Mouse (Mus musculus): ENCODE measurements around the gene Acot12.

The Acot12 gene

GRCm38 (mm10) chr13:91741280-91742047, at the start of gene Acot12:
Gene Acot12, plus strand, starts transcription at chr13:91741512.
- peak; percentile 89 for ATAC-seq (ENCODE audit: insufficient number of reproducible peaks, low FRiP score, low TSS enrichment)

GRCm38 (mm10) chr13:91693615-91694014, 47.7 kb upstream of the Acot12 start:
- ATAC-seq (ENCODE audit: insufficient number of reproducible peaks, low FRiP score, low TSS enrichment): no peak

- no peak for ATAC-seq (ENCODE audit: insufficient number of reproducible peaks, low FRiP score, low TSS enrichment)
Observed at GRCm38 (mm10) chr13:91695406-91695805, 45.9 kb upstream of the Acot12 start.

GRCm38 (mm10) chr13:91696109-91696645, 45.1 kb upstream of the Acot12 start:
- no peak for ATAC-seq (ENCODE audit: insufficient number of reproducible peaks, low FRiP score, low TSS enrichment)

GRCm38 (mm10) chr13:91697011-91697410, 44.3 kb upstream of the Acot12 start:
- ATAC-seq (ENCODE audit: insufficient number of reproducible peaks, low FRiP score, low TSS enrichment): no peak

- ATAC-seq (ENCODE audit: insufficient number of reproducible peaks, low FRiP score, low TSS enrichment): no peak
Observed at GRCm38 (mm10) chr13:91702337-91702736, 39.0 kb upstream of the Acot12 start.

GRCm38 (mm10) chr13:91719487-91719886, 21.8 kb upstream of the Acot12 start:
- no peak for ATAC-seq (ENCODE audit: insufficient number of reproducible peaks, low FRiP score, low TSS enrichment)

GRCm38 (mm10) chr13:91723108-91723735, 18.1 kb upstream of the Acot12 start:
- ATAC-seq (ENCODE audit: insufficient number of reproducible peaks, low FRiP score, low TSS enrichment): no peak; the same call in 1 of the 2 replicates

- ATAC-seq (ENCODE audit: insufficient number of reproducible peaks, low FRiP score, low TSS enrichment): no peak
Observed at GRCm38 (mm10) chr13:91723736-91724119, 17.6 kb upstream of the Acot12 start.

GRCm38 (mm10) chr13:91724211-91724610, 17.1 kb upstream of the Acot12 start:
- ATAC-seq (ENCODE audit: insufficient number of reproducible peaks, low FRiP score, low TSS enrichment): no peak

GRCm38 (mm10) chr13:91725130-91725529, 16.2 kb upstream of the Acot12 start:
- no peak for ATAC-seq (ENCODE audit: insufficient number of reproducible peaks, low FRiP score, low TSS enrichment)

- no peak for ATAC-seq (ENCODE audit: insufficient number of reproducible peaks, low FRiP score, low TSS enrichment)
Observed at GRCm38 (mm10) chr13:91727899-91728298, 13.4 kb upstream of the Acot12 start.

- ATAC-seq (ENCODE audit: insufficient number of reproducible peaks, low FRiP score, low TSS enrichment): no peak
Observed at GRCm38 (mm10) chr13:91737191-91737590, 4.1 kb upstream of the Acot12 start.

GRCm38 (mm10) chr13:91740851-91741250, 461 bp upstream of the Acot12 start:
- no peak for ATAC-seq (ENCODE audit: insufficient number of reproducible peaks, low FRiP score, low TSS enrichment)

GRCm38 (mm10) chr13:91743180-91743579, 1.9 kb downstream of the Acot12 start:
- ATAC-seq (ENCODE audit: insufficient number of reproducible peaks, low FRiP score, low TSS enrichment): no peak

GRCm38 (mm10) chr13:91746470-91746869, 5.2 kb downstream of the Acot12 start:
- no peak for ATAC-seq (ENCODE audit: insufficient number of reproducible peaks, low FRiP score, low TSS enrichment)

GRCm38 (mm10) chr13:91748401-91748800, 7.1 kb downstream of the Acot12 start:
- no peak for ATAC-seq (ENCODE audit: insufficient number of reproducible peaks, low FRiP score, low TSS enrichment)

- ATAC-seq (ENCODE audit: insufficient number of reproducible peaks, low FRiP score, low TSS enrichment): no peak
Observed at GRCm38 (mm10) chr13:91749981-91750380, 8.7 kb downstream of the Acot12 start.

GRCm38 (mm10) chr13:91753724-91754123, 12.4 kb downstream of the Acot12 start:
- ATAC-seq (ENCODE audit: insufficient number of reproducible peaks, low FRiP score, low TSS enrichment): no peak

GRCm38 (mm10) chr13:91754762-91755161, 13.4 kb downstream of the Acot12 start:
- no peak for ATAC-seq (ENCODE audit: insufficient number of reproducible peaks, low FRiP score, low TSS enrichment)

GRCm38 (mm10) chr13:91756230-91756629, 14.9 kb downstream of the Acot12 start:
- ATAC-seq (ENCODE audit: insufficient number of reproducible peaks, low FRiP score, low TSS enrichment): no peak
